Mouse (Mus musculus) lung, postnatal 0 days (tissue): ENCODE measurements around the gene Pycr1.

Experiments used
- CTCF ChIP-seq: IDR thresholded peaks from 2 replicates; pipeline ENCODE4 v1.5.1; 2016; ENCODE audit warnings: antibody characterized with exemption, mild to moderate bottlenecking
- EP300 ChIP-seq: IDR thresholded peaks from 2 replicates; pipeline ENCODE4 v1.6.1; 2016; ENCODE audit warnings: antibody characterized with exemption, mild to moderate bottlenecking, control low read depth

DNA sequence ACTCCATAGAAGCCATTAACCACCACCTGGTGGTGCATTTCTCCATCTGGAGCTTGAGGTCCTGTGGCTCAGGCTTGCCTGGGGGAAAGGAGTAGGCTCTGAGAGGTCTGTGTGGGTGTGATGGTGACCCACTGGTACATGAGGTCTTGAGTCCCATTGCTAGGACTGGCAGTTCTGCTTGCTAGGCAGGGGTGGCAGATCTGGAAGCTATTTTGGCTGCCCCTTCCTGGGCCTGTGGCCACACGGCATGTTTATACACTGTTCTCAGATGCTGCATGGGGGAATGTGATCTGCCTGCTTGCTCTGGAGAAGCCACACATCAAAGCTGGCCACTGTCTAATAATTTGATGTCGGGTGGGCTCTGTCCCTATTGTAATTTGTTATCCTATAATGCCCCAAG, 40.5 kb upstream of the Pycr1 start:
- no peak for TF ChIP-seq EP300
- TF ChIP-seq CTCF = peak; percentile 14; the same call in 1 of the 2 replicates
